Mouse (Mus musculus) gastrocnemius, adult 2 months (tissue): ENCODE results near the gene Uso1. TPM values are rescaled to one million over a fixed set of nuclear protein-coding genes. Genes with fewer than 3 reads are reported as not detected.
"Not testable (repeated sequence)": the region's sequence is repeated elsewhere in the genome, so short reads cannot be mapped to it uniquely, and the experiment has no call there.

ENCODE experiments used
- DNase-seq: peaks from one replicate; pipeline ENCODE4 v3.0.0; 2022
- H3K27ac ChIP-seq: fragments of 200-600 bp; 2 replicates; pipeline ENCODE4 v1.8.1; 2022; ENCODE audit warnings: mild to moderate bottlenecking
- H3K4me3 ChIP-seq: fragments of 200-600 bp; 2 replicates; pipeline ENCODE4 v1.8.1; 2022; ENCODE audit warnings: mild to moderate bottlenecking, moderate library complexity
- CTCF ChIP-seq: fragments of 200-600 bp; IDR thresholded peaks from 2 replicates; pipeline ENCODE4 v1.8.1; 2022; ENCODE audit warnings: antibody characterized with exemption, mild to moderate bottlenecking, moderate library complexity
- intact Hi-C: fragments of 180-260 bp; cut with DNase I; formaldehyde crosslinking; loops from one replicate; pipeline ENCODE4 v1.15.1; 2025
- total RNA-seq, 2 experiments: library from RNA; stranded (reverse); gene quantifications; 2 replicates each; pipeline ENCODE4 v1.2.3; 2021

Uso1 gene
- total RNA-seq, 2 experiments from 2014 or later, result 63.2 to 72.3 TPM

DNA sequence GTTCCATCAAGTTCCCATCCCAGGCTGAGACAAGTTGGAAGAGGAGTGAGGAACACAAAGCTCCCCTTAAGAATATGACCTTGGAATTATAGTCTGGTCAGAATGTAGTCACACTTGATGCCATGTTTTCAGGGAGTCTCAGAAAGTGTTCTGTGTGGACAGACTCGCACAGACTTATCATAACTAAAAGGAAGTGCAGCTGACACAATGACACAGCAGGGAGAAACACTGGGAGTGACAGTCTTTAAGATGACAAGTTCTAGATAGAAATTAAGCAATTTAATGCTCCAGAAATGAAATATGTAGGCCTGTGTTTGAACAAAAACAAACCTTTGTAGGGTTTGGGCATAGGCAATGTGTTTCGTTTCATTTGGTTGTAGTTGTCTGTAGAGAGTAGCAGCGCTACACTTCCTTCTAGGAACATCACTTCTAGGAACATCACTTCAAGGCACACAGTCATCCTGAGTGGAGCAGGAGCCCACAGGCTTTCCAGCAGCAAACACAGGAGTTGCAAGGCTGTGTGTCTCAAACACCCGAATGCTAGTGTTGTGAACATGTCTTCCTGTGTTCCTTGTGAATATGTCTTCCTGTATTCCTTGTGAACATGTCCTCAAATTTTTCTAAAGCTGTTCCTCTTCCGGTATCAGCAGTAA, 11.7 kb downstream of the Uso1 start:
- no peak for TF ChIP-seq CTCF
- intact Hi-C loops, result no loop called here
- no peak overlapping the region for H3K4me3 ChIP-seq
- H3K27ac ChIP-seq, result no peak overlapping the region
- DNase-seq, result no peak

DNA sequence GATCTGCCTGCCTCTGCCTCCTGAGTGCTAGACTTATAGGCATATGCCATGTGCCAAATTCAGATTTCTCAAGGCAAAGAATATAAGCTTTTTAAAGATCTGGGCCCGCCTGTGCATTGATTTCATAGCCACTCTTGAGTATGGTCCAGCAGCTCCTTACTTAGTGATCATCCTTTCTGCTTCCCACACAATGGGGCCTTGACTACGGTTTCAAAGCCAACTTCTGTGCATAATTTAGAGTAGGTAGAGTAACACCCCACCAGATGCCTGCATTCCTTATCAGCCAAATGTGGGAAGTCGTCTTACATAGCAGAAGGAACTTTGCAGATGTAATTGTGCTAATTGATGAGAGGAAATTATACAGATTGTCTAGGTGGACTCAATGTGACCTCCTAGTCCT, 17.1 kb downstream of the Uso1 start:
- no peak overlapping the region for H3K27ac ChIP-seq
- no peak overlapping the region for H3K4me3 ChIP-seq
- no peak for DNase-seq
- intact Hi-C loops, result no loop called here
- no peak for TF ChIP-seq CTCF

DNA sequence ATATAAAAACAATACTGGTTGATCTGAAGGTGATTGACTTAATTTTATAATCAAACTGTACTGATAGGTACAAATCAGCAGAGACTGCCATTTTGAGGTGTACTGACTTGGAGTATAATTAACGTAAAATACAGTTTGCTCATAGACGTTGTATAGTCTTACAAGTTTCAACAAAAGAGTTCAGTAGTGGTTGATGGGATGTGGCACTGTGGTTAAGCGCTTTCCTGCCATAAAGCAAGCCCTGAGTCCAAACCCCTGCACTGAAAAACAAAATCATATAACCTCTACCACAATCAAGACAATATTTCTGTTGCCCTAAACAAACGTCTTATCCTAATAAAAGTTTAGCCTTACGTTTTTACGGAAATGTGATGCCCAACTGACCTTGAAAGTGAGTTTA, 28.2 kb downstream of the Uso1 start:
- H3K27ac ChIP-seq, result no peak overlapping the region
- intact Hi-C loops, result no loop called here
- H3K4me3 ChIP-seq, result no peak overlapping the region
- DNase-seq, result no peak
- TF ChIP-seq CTCF, result no peak

DNA sequence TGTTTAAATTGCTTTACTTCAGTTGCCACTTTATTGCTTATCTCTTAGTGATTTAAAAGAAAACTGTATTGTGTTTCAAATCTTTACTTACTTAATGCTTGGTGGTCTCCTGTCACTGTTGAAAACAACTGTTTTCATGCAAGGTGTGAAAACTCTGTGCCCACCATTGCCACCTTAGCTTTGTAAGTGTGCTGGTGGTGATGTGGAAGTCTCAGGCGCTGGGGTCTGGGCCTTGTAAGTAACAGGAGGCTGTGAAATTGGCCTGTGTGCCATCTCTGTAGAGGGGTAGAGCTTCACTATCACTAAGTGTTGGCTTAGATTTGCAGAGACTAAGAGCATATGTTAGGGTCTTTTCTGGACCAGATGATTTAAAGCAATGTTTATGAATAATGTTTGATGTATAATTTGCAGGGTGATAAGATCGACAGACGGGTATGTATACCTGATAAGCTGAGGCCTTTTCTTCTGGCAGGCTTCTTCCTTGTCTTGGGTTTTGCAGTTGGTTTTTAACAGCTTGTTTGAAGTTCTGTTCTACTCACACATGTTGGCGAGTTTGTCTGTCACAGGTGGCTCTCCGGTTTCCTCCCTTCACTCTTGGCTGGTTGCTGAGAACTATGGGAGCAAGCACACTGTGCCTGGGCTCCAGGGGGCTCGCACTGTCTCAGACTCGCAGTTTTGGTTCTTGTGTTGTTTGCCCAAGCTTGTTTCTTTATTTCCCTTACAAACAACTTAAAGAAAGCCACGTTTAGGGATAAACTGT, 45.5 kb downstream of the Uso1 start:
- Histone ChIP-seq H3K27ac (no peak overlapping the region), H3K4me3 (no peak overlapping the region)
- TF ChIP-seq CTCF, result no peak
- DNase-seq, result no peak
- intact Hi-C loops, result no loop called here

DNA sequence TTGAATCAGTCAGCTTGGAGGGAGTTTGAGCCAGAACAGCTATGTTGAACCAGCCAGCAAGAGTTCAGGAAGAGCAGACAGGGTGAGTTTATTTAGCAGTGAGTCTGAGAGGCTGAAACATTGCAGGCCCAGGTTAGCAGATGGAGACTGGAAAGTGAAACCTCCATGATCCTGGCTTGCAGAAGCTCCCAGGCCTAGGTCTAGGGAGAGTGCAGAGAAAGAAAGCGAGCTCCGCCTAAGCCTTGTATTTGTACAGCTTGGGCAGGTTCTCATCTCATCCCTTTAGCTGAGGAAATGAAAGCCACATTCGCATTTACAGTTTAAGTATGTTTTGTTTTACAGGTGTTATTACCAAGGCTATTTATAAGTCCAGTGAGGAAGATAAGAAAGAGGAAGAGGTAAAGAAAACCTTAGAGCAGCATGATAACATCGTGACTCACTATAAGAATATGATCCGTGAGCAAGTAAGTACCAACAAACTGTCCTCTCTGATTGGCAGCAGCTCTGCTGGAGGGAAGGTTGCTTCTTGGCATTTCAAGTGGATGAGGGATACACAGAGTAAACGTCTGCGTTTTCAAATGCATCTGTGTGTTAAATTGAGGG, 51.2 kb downstream of the Uso1 start:
- no peak for DNase-seq
- no peak overlapping the region for H3K4me3 ChIP-seq
- intact Hi-C loops, result no loop called here
- TF ChIP-seq CTCF, result no peak
- no peak overlapping the region for H3K27ac ChIP-seq

DNA sequence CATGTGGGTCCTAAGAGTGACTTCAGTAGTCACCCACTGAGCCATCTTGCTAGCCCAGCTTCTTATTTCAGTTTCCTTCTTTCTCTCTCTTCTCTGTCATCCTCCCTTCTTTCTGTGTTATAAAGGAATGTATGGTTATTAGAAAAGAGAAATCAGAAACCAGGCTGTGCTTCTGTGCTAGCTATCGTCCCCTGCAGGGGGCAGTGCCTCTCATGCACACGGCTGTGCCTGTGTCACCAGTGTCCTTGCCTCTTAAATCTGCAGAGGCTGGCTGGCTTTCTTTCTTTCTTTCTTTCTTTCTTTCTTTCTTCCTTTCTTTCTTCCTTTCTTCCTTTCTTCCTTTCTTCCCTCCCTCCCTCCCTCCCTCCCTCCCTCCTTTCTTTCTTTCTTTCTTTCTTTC, 58.0 kb downstream of the Uso1 start:
- H3K4me3 ChIP-seq, H3K27ac ChIP-seq: not testable (repeated sequence)
- DNase-seq, result peak; percentile 55
- intact Hi-C loops, result loop anchor here (5.0 kb wide), 1 partner anchor 42 kb away; no protein-coding TSS in a partner anchor
- TF ChIP-seq CTCF, result peak; percentile 68

DNA sequence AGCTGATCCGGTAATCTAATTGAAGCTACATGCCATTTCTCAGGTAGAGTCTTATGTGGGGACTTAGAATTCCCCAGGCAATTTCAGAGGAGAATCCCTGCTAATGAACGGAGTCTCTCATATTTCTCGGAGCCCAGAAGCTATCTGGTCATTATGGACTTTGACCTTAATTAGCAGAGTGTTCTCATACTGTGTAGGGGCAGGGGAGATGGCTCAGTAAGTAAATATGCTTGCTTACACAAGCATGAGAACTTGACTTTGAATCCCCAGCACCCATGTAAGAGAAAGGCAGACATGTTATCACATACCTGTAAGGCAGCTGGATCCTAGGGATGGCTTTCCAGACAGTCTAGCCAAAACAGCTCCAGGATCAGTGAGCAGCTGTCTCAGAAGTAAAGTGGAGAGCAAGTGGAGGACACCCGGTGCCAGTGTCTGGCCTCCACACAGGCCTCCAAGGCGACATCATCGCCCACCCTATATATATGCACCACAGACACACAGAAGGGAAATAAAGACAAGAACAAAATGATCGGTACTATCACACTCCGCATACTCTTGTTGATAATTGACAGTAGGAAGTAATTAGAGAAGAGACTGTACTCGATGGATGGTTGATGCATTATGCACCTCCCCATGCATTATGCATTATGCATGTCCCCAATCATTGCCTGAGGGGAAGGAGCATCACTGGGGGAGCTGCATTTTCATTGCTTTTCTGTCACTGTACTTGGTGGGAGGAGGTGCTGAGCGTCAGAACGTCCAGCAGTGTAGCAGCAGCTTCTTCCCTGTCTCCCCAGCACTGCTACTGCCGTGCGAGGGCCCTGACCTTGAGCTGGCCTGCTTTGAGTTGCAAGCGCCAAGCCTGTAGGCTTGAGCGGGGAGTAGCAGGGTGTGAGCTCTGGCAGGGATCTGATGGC, 59.4 kb downstream of the Uso1 start:
- no peak for DNase-seq
- TF ChIP-seq CTCF, result no peak
- Histone ChIP-seq H3K27ac (no peak overlapping the region), H3K4me3 (no peak overlapping the region)
- intact Hi-C loops, result loop anchor here (5.0 kb wide), 1 partner anchor 40 kb away; no protein-coding TSS in a partner anchor

DNA sequence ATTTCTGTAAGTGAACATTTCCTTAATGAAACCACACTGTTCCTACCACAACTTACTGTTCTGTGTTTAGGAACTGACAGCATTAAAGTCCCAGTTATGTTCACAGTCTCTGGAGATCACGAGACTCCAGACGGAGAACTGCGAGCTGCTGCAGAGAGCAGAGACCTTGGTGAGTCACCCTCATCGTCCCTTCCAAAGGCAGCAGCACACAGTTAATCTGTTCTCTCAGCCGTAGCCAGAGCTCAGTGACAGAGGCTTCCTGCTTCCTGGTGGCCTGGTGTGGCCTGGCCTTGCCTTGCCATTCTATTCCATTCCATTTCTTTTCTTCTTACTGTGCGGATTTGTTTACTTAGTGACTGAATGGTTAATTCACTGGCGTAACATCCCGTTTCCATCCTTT, 60.5 kb downstream of the Uso1 start:
- no peak overlapping the region for H3K4me3 ChIP-seq
- H3K27ac ChIP-seq, result no peak overlapping the region
- intact Hi-C loops, result loop anchor here (5.0 kb wide), 1 partner anchor 39 kb away; no protein-coding TSS in a partner anchor
- TF ChIP-seq CTCF, result no peak
- no peak for DNase-seq

DNA sequence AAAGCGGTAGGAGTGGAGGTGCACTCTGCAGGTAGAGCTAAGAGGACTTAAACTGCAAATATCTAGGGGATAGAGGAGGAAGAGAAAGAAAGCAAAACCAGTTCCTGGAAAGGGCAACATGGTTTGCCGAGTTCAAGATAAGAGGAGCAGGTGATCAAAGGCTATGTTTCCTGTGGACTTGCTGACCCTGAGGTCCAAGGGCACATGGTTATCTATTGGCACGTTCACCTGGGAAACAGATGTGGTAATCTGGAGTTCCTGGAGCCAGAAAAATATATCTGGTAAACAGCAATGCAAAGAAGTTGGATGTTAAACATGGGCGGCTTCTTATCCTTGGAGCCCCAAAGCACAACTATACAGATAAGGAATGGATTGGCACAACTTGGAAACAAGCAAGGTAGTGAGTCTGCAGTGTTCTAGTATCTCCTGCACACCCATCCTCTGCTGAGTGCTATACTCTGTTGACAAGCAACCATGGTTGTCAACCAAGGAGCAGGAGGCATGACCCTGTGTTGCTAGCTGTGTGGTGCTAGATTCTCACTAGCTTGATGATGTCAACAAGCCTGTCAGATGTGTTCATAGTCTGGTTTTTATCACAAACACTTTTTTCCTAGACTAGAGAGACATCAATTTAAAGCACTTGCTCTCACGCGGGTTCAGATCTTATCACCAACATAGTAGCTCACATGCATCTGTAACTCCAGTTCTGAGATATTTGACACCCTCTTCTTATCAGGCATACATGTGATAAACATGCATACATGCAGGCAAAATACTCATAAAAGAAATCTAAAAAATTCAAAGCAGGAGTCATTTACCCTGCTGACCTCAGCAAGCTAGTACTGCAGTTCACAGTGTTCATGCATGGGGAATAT, 66.7 kb downstream of the Uso1 start:
- intact Hi-C loops, result no loop called here
- Histone ChIP-seq H3K27ac (0 out of 2 replicates have a peak overlapping the region, but pooled peaks have one; percentile 12), H3K4me3 (no peak overlapping the region)
- DNase-seq, result no peak
- no peak for TF ChIP-seq CTCF

DNA sequence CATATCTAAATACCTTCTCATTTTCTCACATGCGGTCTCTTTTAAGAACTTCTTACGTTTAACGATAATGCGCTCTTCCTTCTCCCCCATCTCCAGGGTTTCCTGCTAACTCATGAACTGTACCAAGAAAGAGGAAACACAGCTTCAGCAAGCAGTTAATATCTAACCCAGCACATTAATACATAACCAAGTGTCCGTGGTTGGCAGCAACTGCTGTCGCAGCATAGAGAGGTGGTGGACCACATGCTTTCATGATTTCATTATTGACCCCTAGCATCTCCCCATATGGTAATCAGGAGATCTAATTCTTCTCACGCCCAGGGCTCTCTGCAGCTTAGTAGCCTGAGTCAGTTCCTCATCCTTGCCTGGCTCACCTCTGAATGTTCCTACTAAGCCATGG, 67.4 kb downstream of the Uso1 start:
- Histone ChIP-seq H3K4me3 (peak overlapping the region; percentile 15; the same call in 1 of the 2 replicates), H3K27ac (peak overlapping the region; percentile 73)
- DNase-seq, result no peak

DNA sequence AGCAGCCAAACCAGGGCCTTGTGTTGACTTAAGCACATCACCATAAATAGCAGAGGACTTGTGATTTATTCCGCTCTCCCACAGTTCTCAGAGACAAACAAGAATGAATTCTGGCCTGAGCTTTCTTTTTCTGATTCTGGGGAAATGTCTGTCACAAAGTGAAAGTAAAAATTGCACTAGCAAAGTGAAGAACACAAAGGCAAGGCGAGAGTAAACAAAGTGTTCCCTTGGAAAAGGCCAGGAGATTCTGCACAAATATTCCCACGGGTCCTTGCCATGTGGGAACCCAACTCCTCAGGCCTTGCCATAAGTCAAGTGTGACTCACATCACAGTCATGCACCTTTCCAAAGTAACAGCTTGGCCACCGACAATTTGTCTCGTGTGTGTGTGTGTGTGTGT, 68.0 kb downstream of the Uso1 start:
- intact Hi-C loops, result no loop called here
- TF ChIP-seq CTCF, result no peak
- Histone ChIP-seq H3K4me3 (peak overlapping the region; percentile 15; the same call in 1 of the 2 replicates), H3K27ac (peak overlapping the region; percentile 73)
- peak; percentile 40 for DNase-seq

More for the DNA sequence above, 67.4 kb downstream of the Uso1 start:
- intact Hi-C loops, result no loop called here
- no peak for TF ChIP-seq CTCF
